Mouse (Mus musculus): ENCODE measurements around the gene Cyyr1. TPM values are rescaled to one million over a fixed set of nuclear protein-coding genes. Genes with fewer than 3 reads are reported as not detected.

Gene Cyyr1
- polyA plus RNA-seq, 1 experiment, result 2.8 TPM

DNA sequence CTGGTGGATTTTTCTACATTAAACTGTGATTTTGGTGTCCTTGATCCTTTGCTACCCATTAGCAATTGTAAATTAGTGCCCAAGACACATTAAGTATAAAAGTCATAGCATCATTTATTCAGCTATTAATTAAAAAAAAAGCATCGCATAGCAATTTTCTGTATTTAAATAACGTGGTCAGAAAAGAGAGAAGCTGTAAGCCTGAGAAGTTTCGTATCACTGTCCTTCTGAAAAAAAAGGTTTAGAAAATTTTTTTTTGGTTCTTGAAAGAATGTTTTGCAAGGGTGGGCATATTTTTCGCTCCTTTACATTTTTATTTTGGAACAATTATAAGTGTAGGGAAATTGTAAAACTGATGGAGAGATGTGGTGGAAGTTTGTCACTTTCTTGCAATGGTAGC lies 83.1 kb downstream of the Cyyr1 start:
- Histone ChIP-seq H3K27ac (ENCODE audit: control insufficient read depth, insufficient read depth, low read depth, low read length) (no peak overlapping the region), H3K4me3 (ENCODE audit: control insufficient read depth, low read depth, low read length) (no peak overlapping the region), H3K36me3 (ENCODE audit: control insufficient read depth, insufficient read depth, low read length) (no peaks in the 10 kb centered on the region), H3K4me1 (ENCODE audit: control insufficient read depth, insufficient read depth, low read length) (peaks cover 2% of the 10 kb centered on the region; the same call in 1 of the 2 replicates), H3K27me3 (ENCODE audit: control insufficient read depth, insufficient read depth, low read length) (no peaks in the 10 kb centered on the region)
- TF ChIP-seq CTCF (IDR thresholded peaks at IDR 0.05; ENCODE audit: control insufficient read depth, insufficient read depth, insufficient replicate concordance, low read depth, low read length) (no peak), POLR2A (IDR thresholded peaks at IDR 0.05; ENCODE audit: control insufficient read depth, low read depth, low read length) (no peak)

DNA sequence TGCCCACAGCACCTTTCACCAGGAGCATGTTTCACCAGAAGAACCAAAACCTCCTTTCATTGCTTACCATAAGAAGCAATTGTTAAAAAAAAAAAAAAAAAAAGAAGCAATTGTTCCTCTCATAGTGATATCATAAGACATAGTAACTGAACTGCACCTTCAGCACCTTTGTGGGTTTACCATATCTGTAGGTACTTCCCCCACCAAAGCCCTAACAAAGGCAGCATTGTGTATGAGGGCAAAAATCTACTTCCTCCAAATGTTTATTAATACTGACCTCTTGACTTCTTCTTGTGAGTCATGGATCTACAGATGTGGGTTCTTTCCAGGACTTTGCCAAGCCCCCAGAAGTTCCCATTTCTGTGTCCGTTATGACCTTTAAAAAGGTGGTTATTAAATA lies 98.2 kb downstream of the Cyyr1 start:
- Histone ChIP-seq H3K4me3 (ENCODE audit: control insufficient read depth, low read depth, low read length) (no peak overlapping the region), H3K27ac (ENCODE audit: control insufficient read depth, insufficient read depth, low read depth, low read length) (no peak overlapping the region), H3K4me1 (ENCODE audit: control insufficient read depth, insufficient read depth, low read length) (no peaks in the 10 kb centered on the region), H3K36me3 (ENCODE audit: control insufficient read depth, insufficient read depth, low read length) (no peaks in the 10 kb centered on the region), H3K27me3 (ENCODE audit: control insufficient read depth, insufficient read depth, low read length) (no peaks in the 10 kb centered on the region)
- TF ChIP-seq CTCF (IDR thresholded peaks at IDR 0.05; ENCODE audit: control insufficient read depth, insufficient read depth, insufficient replicate concordance, low read depth, low read length) (no peak), POLR2A (IDR thresholded peaks at IDR 0.05; ENCODE audit: control insufficient read depth, low read depth, low read length) (no peak)

GRCm38 (mm10) chr16:85446306-85446705 lies 106.9 kb downstream of the Cyyr1 start:
- Histone ChIP-seq H3K27me3 (ENCODE audit: control insufficient read depth, insufficient read depth, low read length) (no peaks in the 10 kb centered on the region), H3K4me1 (ENCODE audit: control insufficient read depth, insufficient read depth, low read length) (no peaks in the 10 kb centered on the region), H3K4me3 (ENCODE audit: control insufficient read depth, low read depth, low read length) (no peak overlapping the region), H3K36me3 (ENCODE audit: control insufficient read depth, insufficient read depth, low read length) (no peaks in the 10 kb centered on the region), H3K27ac (ENCODE audit: control insufficient read depth, insufficient read depth, low read depth, low read length) (no peak overlapping the region)
- TF ChIP-seq CTCF (IDR thresholded peaks at IDR 0.05; ENCODE audit: control insufficient read depth, insufficient read depth, insufficient replicate concordance, low read depth, low read length) (no peak), POLR2A (IDR thresholded peaks at IDR 0.05; ENCODE audit: control insufficient read depth, low read depth, low read length) (no peak)

- Histone ChIP-seq H3K27ac (ENCODE audit: control insufficient read depth, insufficient read depth, low read depth, low read length) (no peak overlapping the region), H3K4me1 (ENCODE audit: control insufficient read depth, insufficient read depth, low read length) (no peaks in the 10 kb centered on the region), H3K27me3 (ENCODE audit: control insufficient read depth, insufficient read depth, low read length) (no peaks in the 10 kb centered on the region), H3K4me3 (ENCODE audit: control insufficient read depth, low read depth, low read length) (no peak overlapping the region), H3K36me3 (ENCODE audit: control insufficient read depth, insufficient read depth, low read length) (no peaks in the 10 kb centered on the region)
- TF ChIP-seq CTCF (IDR thresholded peaks at IDR 0.05; ENCODE audit: control insufficient read depth, insufficient read depth, insufficient replicate concordance, low read depth, low read length) (no peak), POLR2A (IDR thresholded peaks at IDR 0.05; ENCODE audit: control insufficient read depth, low read depth, low read length) (no peak)
These were observed 107.4 kb downstream of the Cyyr1 start for GRCm38 (mm10) chr16:85445801-85446200.

DNA sequence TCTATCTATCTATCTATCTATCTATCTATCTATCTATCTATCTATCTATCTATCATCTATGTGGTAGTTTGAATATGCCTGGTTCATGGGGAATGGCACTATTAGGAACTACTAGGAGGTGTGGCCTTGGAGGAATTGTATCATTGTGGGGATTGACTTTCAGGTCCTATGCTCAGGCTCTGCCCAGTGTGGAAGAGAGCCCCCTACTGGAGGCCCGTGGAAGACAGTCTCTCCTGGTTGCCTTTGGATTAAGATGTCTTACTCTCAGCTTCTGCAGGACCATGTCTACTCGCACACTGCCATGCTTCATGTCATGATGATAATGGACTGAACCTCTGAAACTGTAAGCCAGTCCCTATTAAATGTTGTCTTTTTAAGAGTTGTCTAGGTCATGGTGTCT lies 117.8 kb downstream of the Cyyr1 start:
- Histone ChIP-seq H3K27ac (ENCODE audit: control insufficient read depth, insufficient read depth, low read depth, low read length) (no peak overlapping the region), H3K4me3 (ENCODE audit: control insufficient read depth, low read depth, low read length) (no peak overlapping the region), H3K4me1 (ENCODE audit: control insufficient read depth, insufficient read depth, low read length) (no peaks in the 10 kb centered on the region), H3K36me3 (ENCODE audit: control insufficient read depth, insufficient read depth, low read length) (no peaks in the 10 kb centered on the region), H3K27me3 (ENCODE audit: control insufficient read depth, insufficient read depth, low read length) (no peaks in the 10 kb centered on the region)
- TF ChIP-seq CTCF (IDR thresholded peaks at IDR 0.05; ENCODE audit: control insufficient read depth, insufficient read depth, insufficient replicate concordance, low read depth, low read length) (peak; percentile 37; the same call in 1 of the 2 replicates), POLR2A (IDR thresholded peaks at IDR 0.05; ENCODE audit: control insufficient read depth, low read depth, low read length) (no peak)

GRCm38 (mm10) chr16:85429173-85429572 lies 124.0 kb downstream of the Cyyr1 start:
- H3K36me3 ChIP-seq (ENCODE audit: control insufficient read depth, insufficient read depth, low read length), result no peaks in the 10 kb centered on the region

GRCm38 (mm10) chr16:85422889-85423288 lies 130.3 kb downstream of the Cyyr1 start:
- no peak for TF ChIP-seq POLR2A (IDR thresholded peaks at IDR 0.05; ENCODE audit: control insufficient read depth, low read depth, low read length)
- no peak for TF ChIP-seq CTCF (IDR thresholded peaks at IDR 0.05; ENCODE audit: control insufficient read depth, insufficient read depth, insufficient replicate concordance, low read depth, low read length)
- H3K27me3 ChIP-seq (ENCODE audit: control insufficient read depth, insufficient read depth, low read length), result no peaks in the 10 kb centered on the region
- no peak overlapping the region for H3K4me3 ChIP-seq (ENCODE audit: control insufficient read depth, low read depth, low read length)
- H3K36me3 ChIP-seq (ENCODE audit: control insufficient read depth, insufficient read depth, low read length), result no peaks in the 10 kb centered on the region
- H3K4me1 ChIP-seq (ENCODE audit: control insufficient read depth, insufficient read depth, low read length), result no peaks in the 10 kb centered on the region
- H3K27ac ChIP-seq (ENCODE audit: control insufficient read depth, insufficient read depth, low read depth, low read length), result no peak overlapping the region

More at GRCm38 (mm10) chr16:85429173-85429572, 124.0 kb downstream of the Cyyr1 start:
- Histone ChIP-seq H3K27ac (ENCODE audit: control insufficient read depth, insufficient read depth, low read depth, low read length) (no peak overlapping the region), H3K27me3 (ENCODE audit: control insufficient read depth, insufficient read depth, low read length) (no peaks in the 10 kb centered on the region), H3K4me3 (ENCODE audit: control insufficient read depth, low read depth, low read length) (no peak overlapping the region), H3K4me1 (ENCODE audit: control insufficient read depth, insufficient read depth, low read length) (no peaks in the 10 kb centered on the region)
- TF ChIP-seq CTCF (IDR thresholded peaks at IDR 0.05; ENCODE audit: control insufficient read depth, insufficient read depth, insufficient replicate concordance, low read depth, low read length), result no peak
- TF ChIP-seq POLR2A (IDR thresholded peaks at IDR 0.05; ENCODE audit: control insufficient read depth, low read depth, low read length), result no peak

DNA sequence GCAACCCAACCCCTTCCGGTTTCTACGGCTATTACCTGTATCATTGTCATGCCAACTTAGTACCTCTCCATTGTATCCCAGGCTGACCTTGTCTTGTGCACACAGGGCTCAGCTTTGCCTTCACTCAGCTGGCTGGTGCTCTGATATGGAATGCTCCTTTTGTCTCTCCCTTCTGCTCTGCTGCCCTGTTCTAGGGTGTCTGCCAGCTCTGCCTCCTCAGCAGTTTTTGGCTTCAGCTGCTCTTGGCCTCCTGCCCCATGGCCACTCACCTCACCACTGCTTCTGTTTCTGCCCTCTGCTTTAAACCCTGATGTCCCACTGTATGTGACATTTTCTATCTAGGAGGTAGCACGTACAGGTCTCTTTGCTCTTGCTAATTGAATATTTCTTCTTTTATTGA lies 137.8 kb downstream of the Cyyr1 start:
- H3K27me3 ChIP-seq (ENCODE audit: control insufficient read depth, insufficient read depth, low read length), result no peaks in the 10 kb centered on the region
- H3K27ac ChIP-seq (ENCODE audit: control insufficient read depth, insufficient read depth, low read depth, low read length), result no peak overlapping the region
- H3K4me3 ChIP-seq (ENCODE audit: control insufficient read depth, low read depth, low read length), result no peak overlapping the region
- no peaks in the 10 kb centered on the region for H3K36me3 ChIP-seq (ENCODE audit: control insufficient read depth, insufficient read depth, low read length)
- TF ChIP-seq CTCF (IDR thresholded peaks at IDR 0.05; ENCODE audit: control insufficient read depth, insufficient read depth, insufficient replicate concordance, low read depth, low read length) (no peak), POLR2A (IDR thresholded peaks at IDR 0.05; ENCODE audit: control insufficient read depth, low read depth, low read length) (no peak)
- H3K4me1 ChIP-seq (ENCODE audit: control insufficient read depth, insufficient read depth, low read length), result no peaks in the 10 kb centered on the region
